Mouse (Mus musculus): Measurements from ENCODE around the gene 6330409D20Rik.

Gene 6330409D20Rik

GRCm38 (mm10) chr2:32740916-32741272 lies at the start of gene 6330409D20Rik:
Gene 6330409D20Rik (minus strand): TSS chr2:32741016.
- no peak for DNase-seq (ENCODE audit: low read depth)

- DNase-seq (ENCODE audit: low read depth): no peak
These were observed 47.8 kb upstream of the 6330409D20Rik start for GRCm38 (mm10) chr2:32788581-32788980.

GRCm38 (mm10) chr2:32787176-32787575 lies 46.4 kb upstream of the 6330409D20Rik start:
- DNase-seq (ENCODE audit: low read depth): no peak

GRCm38 (mm10) chr2:32784048-32784681 lies 43.3 kb upstream of the 6330409D20Rik start, which contains the start of gene Cfap157:
Gene Cfap157 (minus strand): TSS chr2:32784428.
- no peak for DNase-seq (ENCODE audit: low read depth)

- no peak for DNase-seq (ENCODE audit: low read depth)
These were observed 40.9 kb upstream of the 6330409D20Rik start for GRCm38 (mm10) chr2:32781710-32782109.

- no peak for DNase-seq (ENCODE audit: low read depth)
These were observed 38.9 kb upstream of the 6330409D20Rik start for GRCm38 (mm10) chr2:32779714-32780113.

GRCm38 (mm10) chr2:32779131-32779530 lies 38.3 kb upstream of the 6330409D20Rik start:
- no peak for DNase-seq (ENCODE audit: low read depth)

GRCm38 (mm10) chr2:32778081-32778480 lies 37.3 kb upstream of the 6330409D20Rik start:
- DNase-seq (ENCODE audit: low read depth): no peak

GRCm38 (mm10) chr2:32776192-32776591 lies 35.4 kb upstream of the 6330409D20Rik start:
- DNase-seq (ENCODE audit: low read depth): no peak

- peak; percentile 94 for DNase-seq (ENCODE audit: low read depth)
These were observed 34.7 kb upstream of the 6330409D20Rik start, which contains the start of the genes Ttc16 and Ptrh1 for GRCm38 (mm10) chr2:32775359-32776074. Gene Ttc16 (minus strand): TSS chr2:32775633. Gene Ptrh1 (plus strand): TSS chr2:32775786.

GRCm38 (mm10) chr2:32772626-32773279 lies 31.9 kb upstream of the 6330409D20Rik start:
- DNase-seq (ENCODE audit: low read depth): no peak

GRCm38 (mm10) chr2:32771886-32772285 lies 31.1 kb upstream of the 6330409D20Rik start:
- no peak for DNase-seq (ENCODE audit: low read depth)

GRCm38 (mm10) chr2:32769327-32770085 lies 28.7 kb upstream of the 6330409D20Rik start:
- DNase-seq (ENCODE audit: low read depth): no peak

- no peak for DNase-seq (ENCODE audit: low read depth)
These were observed 28.0 kb upstream of the 6330409D20Rik start for GRCm38 (mm10) chr2:32768661-32769285.

- no peak for DNase-seq (ENCODE audit: low read depth)
These were observed 26.4 kb upstream of the 6330409D20Rik start for GRCm38 (mm10) chr2:32767241-32767640.

GRCm38 (mm10) chr2:32763353-32763752 lies 22.5 kb upstream of the 6330409D20Rik start:
- DNase-seq (ENCODE audit: low read depth): no peak

GRCm38 (mm10) chr2:32761859-32762258 lies 21.0 kb upstream of the 6330409D20Rik start:
- no peak for DNase-seq (ENCODE audit: low read depth)

GRCm38 (mm10) chr2:32761361-32761760 lies 20.5 kb upstream of the 6330409D20Rik start:
- DNase-seq (ENCODE audit: low read depth): no peak

GRCm38 (mm10) chr2:32759001-32759400 lies 18.2 kb upstream of the 6330409D20Rik start:
- no peak for DNase-seq (ENCODE audit: low read depth)

- DNase-seq (ENCODE audit: low read depth): no peak
These were observed 17.7 kb upstream of the 6330409D20Rik start for GRCm38 (mm10) chr2:32758503-32758902.

- DNase-seq (ENCODE audit: low read depth): peak; percentile 93
These were observed 16.4 kb upstream of the 6330409D20Rik start, which contains the start of gene Tor2a for GRCm38 (mm10) chr2:32757056-32757845. Gene Tor2a (plus strand): TSS chr2:32757234.
